Mouse (Mus musculus): ENCODE measurements at regions not wholly inside any gene's neighbourhood (a gene's known extent, or its start where the extent isn't known, plus 50 kb on each side); places are given as distances from the start of the nearest gene placed in this dataset.

DNA sequence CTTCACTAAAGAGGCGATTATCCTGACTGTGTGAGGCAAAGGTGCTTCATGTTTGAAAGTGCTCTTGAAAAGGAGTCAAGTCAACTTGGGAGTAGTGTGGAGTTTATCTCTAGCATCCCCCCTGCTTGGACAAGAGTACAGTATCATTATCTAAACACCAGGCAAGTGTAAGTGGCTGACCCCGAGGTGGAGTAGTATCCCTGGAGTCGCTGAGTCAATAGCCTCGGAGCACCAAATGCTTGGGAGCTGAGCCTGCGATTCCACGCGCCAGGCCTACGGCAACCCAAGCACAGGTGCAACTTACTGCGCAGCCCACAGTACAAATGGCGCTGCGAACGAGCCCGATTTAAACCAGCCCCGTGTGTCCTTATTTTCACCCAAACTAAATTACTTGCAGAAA is 75.4 kb upstream of the Meis1 start:
- TF ChIP-seq POLR2A (IDR thresholded peaks at IDR 0.05; ENCODE audit: borderline replicate concordance, extremely low read depth, insufficient read depth, insufficient read length, poor library complexity, severe bottlenecking) (no peak), CTCF (IDR thresholded peaks at IDR 0.05; ENCODE audit: borderline replicate concordance, extremely low read depth, insufficient read depth, insufficient read length) (no peak)

Data from brain, embryonic 14.5 days (tissue).